Mouse (Mus musculus) kidney, adult 9 months (tissue): ENCODE measurements around the gene Hpgds.
A peak's percentile ranks its signal among the peaks of the same experiment; 100 is the strongest.

ENCODE experiments used
- DNase-seq: peaks from one replicate; pipeline ENCODE4 v3.0.0; 2022

Hpgds gene

GRCm38 (mm10) chr6:65144621-65145205 lies at the start of gene Hpgds:
Gene Hpgds, minus strand, starts transcription at chr6:65144908.
- peak; percentile 22 for DNase-seq

GRCm38 (mm10) chr6:65164977-65165376 lies 20.3 kb upstream of the Hpgds start:
- DNase-seq = no peak

GRCm38 (mm10) chr6:65164137-65164536 lies 19.4 kb upstream of the Hpgds start:
- DNase-seq = no peak

- no peak for DNase-seq
Measured at GRCm38 (mm10) chr6:65159381-65159942, 14.8 kb upstream of the Hpgds start.

GRCm38 (mm10) chr6:65157042-65157441 lies 12.3 kb upstream of the Hpgds start:
- DNase-seq = no peak

GRCm38 (mm10) chr6:65153570-65153969 lies 8.9 kb upstream of the Hpgds start:
- no peak for DNase-seq

GRCm38 (mm10) chr6:65150703-65151102 lies 6.0 kb upstream of the Hpgds start:
- DNase-seq = no peak

- no peak for DNase-seq
Measured at GRCm38 (mm10) chr6:65146363-65146762, 1.7 kb upstream of the Hpgds start.

GRCm38 (mm10) chr6:65142316-65142715 lies 2.4 kb downstream of the Hpgds start:
- DNase-seq = no peak

GRCm38 (mm10) chr6:65140750-65141243 lies 3.9 kb downstream of the Hpgds start:
- peak; percentile 13 for DNase-seq

GRCm38 (mm10) chr6:65140082-65140749 lies 4.5 kb downstream of the Hpgds start:
- no peak for DNase-seq

- DNase-seq = no peak
Measured at GRCm38 (mm10) chr6:65138243-65138642, 6.5 kb downstream of the Hpgds start.

- DNase-seq = no peak
Measured at GRCm38 (mm10) chr6:65137802-65138201, 6.9 kb downstream of the Hpgds start.

- DNase-seq = no peak
Measured at GRCm38 (mm10) chr6:65132376-65132775, 12.3 kb downstream of the Hpgds start.

GRCm38 (mm10) chr6:65126074-65126726 lies 18.5 kb downstream of the Hpgds start:
- DNase-seq = peak; percentile 41

- DNase-seq = no peak
Measured at GRCm38 (mm10) chr6:65117540-65117939, 27.2 kb downstream of the Hpgds start.

- DNase-seq = no peak
Measured at GRCm38 (mm10) chr6:65114902-65115301, 29.8 kb downstream of the Hpgds start.

- DNase-seq = no peak
Measured at GRCm38 (mm10) chr6:65079139-65079538, 65.6 kb downstream of the Hpgds start.

GRCm38 (mm10) chr6:65075201-65075600 lies 69.5 kb downstream of the Hpgds start:
- DNase-seq = no peak
